Mouse (Mus musculus): ENCODE data around the gene Spry1. TPM values are rescaled to one million over a fixed set of nuclear protein-coding genes. Genes with fewer than 3 reads are reported as not detected.

The Spry1 gene
- polyA plus RNA-seq, 1 experiment from 2014 or later: 20.9 TPM

DNA sequence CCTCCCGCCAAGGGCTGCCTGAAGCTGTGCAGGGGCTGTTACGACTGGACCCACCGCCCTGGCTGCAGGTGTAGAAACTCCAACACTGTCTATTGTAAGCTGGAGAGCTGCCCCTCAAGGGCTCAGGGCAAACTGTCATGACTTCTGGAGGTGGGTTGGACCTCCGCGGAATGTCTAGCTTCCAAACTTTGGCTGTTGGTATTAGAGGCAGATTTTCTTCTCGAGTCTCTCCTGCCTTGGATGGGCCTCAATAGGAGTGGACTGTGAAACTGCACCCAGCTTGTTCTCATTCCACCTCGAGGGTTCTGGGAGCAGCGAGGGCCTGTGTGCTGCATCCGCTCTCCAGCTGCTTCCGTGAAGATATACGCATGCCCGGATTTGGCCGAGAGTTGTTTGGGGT, 3.7 kb downstream of the Spry1 start:
- H3K4me2 ChIP-seq (ENCODE audit: low read depth, low read length, severe bottlenecking): peak overlapping the region; percentile 88; the same call in 1 of the 2 replicates
- DNase-seq (ENCODE audit: low spot score): no peak
- peak overlapping the region; percentile 89 for H3K9ac ChIP-seq (ENCODE audit: low read length)
- WGBS: 88% methylated on average over 13 of the region's 13 CpGs
- peak overlapping the region; percentile 91 for H3K4me3 ChIP-seq (ENCODE audit: low read depth, low read length)
- 0 out of 2 replicates have a peak overlapping the region, but pooled peaks have one; percentile 25 for H3K27ac ChIP-seq (ENCODE audit: low read depth, low read length)
- peaks cover 9% of the 10 kb centered on the region; the same call in 1 of the 2 replicates for H3K4me1 ChIP-seq (replicated peaks; ENCODE audit: control insufficient read depth, insufficient read depth, low read length)
- no peaks in the 10 kb centered on the region for H3K27me3 ChIP-seq (ENCODE audit: control insufficient read depth, insufficient read depth, low read length)
- H3K9me3 ChIP-seq (ENCODE audit: control insufficient read depth, low read length): no peaks in the 10 kb centered on the region
- no peak for ATAC-seq (replicated peaks; ENCODE audit: low FRiP score)
- no peaks in the 10 kb centered on the region; the same call in 1 of the 2 replicates for H3K36me3 ChIP-seq (ENCODE audit: control insufficient read depth, insufficient read depth, low read length)

DNA sequence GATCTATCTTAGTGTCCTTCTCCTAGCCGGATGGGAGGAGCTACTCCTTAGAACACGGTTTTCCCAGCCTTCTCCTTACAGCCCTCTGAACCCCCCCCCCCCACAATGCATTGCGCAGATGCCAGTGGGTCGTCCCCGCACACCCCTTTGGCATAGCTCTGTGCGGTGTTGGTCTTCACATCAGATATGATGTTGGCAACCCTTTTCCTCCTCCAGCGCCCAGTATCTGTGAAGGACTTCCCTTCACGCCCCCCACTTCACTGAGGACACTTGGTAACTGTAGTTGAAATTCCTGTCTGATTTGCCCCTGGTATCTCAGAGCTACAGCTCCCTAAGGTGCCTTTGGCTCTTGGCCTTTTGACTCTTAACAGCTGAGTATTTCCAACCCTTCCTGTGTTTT, 4.2 kb downstream of the Spry1 start:
- no peaks in the 10 kb centered on the region for H3K9me3 ChIP-seq (ENCODE audit: control insufficient read depth, low read length)
- no peaks in the 10 kb centered on the region for H3K27me3 ChIP-seq (ENCODE audit: control insufficient read depth, insufficient read depth, low read length)
- no peak overlapping the region for H3K27ac ChIP-seq (ENCODE audit: low read depth, low read length)
- WGBS: 85% methylated on average over 8 of the region's 8 CpGs
- ATAC-seq (replicated peaks; ENCODE audit: low FRiP score) (no peak), DNase-seq (ENCODE audit: low spot score) (no peak)
- H3K9ac ChIP-seq (ENCODE audit: low read length): no peak overlapping the region; the same call in 1 of the 2 replicates
- peaks cover 9% of the 10 kb centered on the region; the same call in 1 of the 2 replicates for H3K4me1 ChIP-seq (replicated peaks; ENCODE audit: control insufficient read depth, insufficient read depth, low read length)
- peak overlapping the region; percentile 88; the same call in 1 of the 2 replicates for H3K4me2 ChIP-seq (ENCODE audit: low read depth, low read length, severe bottlenecking)
- H3K36me3 ChIP-seq (ENCODE audit: control insufficient read depth, insufficient read depth, low read length): no peaks in the 10 kb centered on the region; the same call in 1 of the 2 replicates
- H3K4me3 ChIP-seq (ENCODE audit: low read depth, low read length): peak overlapping the region; percentile 91; the same call in 1 of the 2 replicates

DNA sequence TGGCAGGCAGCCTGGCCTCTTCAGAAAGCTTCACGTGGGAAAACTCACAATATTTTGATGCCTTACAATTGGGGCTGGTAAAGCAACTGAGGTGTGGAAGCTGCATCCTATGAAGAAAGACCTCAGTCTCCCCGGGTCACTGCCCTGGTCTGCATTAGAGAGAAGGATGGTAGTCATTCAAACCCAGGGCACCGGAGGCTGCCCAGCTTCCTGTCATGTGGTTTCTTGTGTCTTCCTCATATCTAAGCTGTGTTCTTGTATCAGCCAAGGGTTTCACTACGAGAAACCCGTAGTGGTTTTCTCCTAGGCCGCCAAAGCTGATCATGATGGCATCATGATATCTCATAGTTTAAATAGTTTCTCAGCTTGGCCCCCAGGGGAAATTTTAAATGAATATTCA, 5.3 kb downstream of the Spry1 start:
- Histone ChIP-seq H3K4me2 (ENCODE audit: low read depth, low read length, severe bottlenecking) (no peak overlapping the region), H3K4me3 (ENCODE audit: low read depth, low read length) (no peak overlapping the region), H3K9me3 (ENCODE audit: control insufficient read depth, low read length) (no peaks in the 10 kb centered on the region), H3K9ac (ENCODE audit: low read length) (no peak overlapping the region), H3K27me3 (ENCODE audit: control insufficient read depth, insufficient read depth, low read length) (no peaks in the 10 kb centered on the region), H3K36me3 (ENCODE audit: control insufficient read depth, insufficient read depth, low read length) (no peaks in the 10 kb centered on the region; the same call in 1 of the 2 replicates), H3K27ac (ENCODE audit: low read depth, low read length) (no peak overlapping the region), H3K4me1 (replicated peaks; ENCODE audit: control insufficient read depth, insufficient read depth, low read length) (peaks cover 9% of the 10 kb centered on the region; the same call in 1 of the 2 replicates)
- DNase-seq (ENCODE audit: low spot score): no peak
- 87% methylated on average over 6 of the region's 6 CpGs for WGBS
- ATAC-seq (replicated peaks; ENCODE audit: low FRiP score): no peak

DNA sequence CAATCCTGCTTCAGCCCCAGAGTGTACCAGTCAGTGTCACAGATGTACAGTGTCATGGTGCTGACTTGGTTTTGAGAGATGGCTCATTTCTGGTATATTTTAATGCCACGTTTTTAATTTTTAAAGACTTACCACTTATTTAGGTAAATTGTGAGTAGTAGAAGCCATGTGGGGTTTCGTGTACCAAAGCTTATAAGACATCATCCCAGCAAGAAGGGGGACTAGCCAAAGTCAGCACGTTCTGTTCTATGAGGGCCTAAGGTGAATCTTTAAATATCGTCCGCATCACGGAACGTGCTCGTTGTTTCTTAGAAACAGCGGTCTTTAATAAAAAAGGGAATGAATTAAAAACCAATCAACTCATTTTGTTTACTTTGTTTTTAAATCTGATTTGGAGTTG, 6.5 kb downstream of the Spry1 start:
- ATAC-seq (replicated peaks; ENCODE audit: low FRiP score) (no peak), DNase-seq (ENCODE audit: low spot score) (no peak)
- H3K9ac ChIP-seq (ENCODE audit: low read length): no peak overlapping the region
- H3K4me3 ChIP-seq (ENCODE audit: low read depth, low read length): no peak overlapping the region
- no peak overlapping the region for H3K27ac ChIP-seq (ENCODE audit: low read depth, low read length)
- no peaks in the 10 kb centered on the region for H3K9me3 ChIP-seq (ENCODE audit: control insufficient read depth, low read length)
- 92% methylated on average over 9 of the region's 9 CpGs for WGBS
- no peak overlapping the region for H3K4me2 ChIP-seq (ENCODE audit: low read depth, low read length, severe bottlenecking)
- H3K27me3 ChIP-seq (ENCODE audit: control insufficient read depth, insufficient read depth, low read length): no peaks in the 10 kb centered on the region
- H3K36me3 ChIP-seq (ENCODE audit: control insufficient read depth, insufficient read depth, low read length): no peaks in the 10 kb centered on the region; the same call in 1 of the 2 replicates
- peaks cover 9% of the 10 kb centered on the region; the same call in 1 of the 2 replicates for H3K4me1 ChIP-seq (replicated peaks; ENCODE audit: control insufficient read depth, insufficient read depth, low read length)

DNA sequence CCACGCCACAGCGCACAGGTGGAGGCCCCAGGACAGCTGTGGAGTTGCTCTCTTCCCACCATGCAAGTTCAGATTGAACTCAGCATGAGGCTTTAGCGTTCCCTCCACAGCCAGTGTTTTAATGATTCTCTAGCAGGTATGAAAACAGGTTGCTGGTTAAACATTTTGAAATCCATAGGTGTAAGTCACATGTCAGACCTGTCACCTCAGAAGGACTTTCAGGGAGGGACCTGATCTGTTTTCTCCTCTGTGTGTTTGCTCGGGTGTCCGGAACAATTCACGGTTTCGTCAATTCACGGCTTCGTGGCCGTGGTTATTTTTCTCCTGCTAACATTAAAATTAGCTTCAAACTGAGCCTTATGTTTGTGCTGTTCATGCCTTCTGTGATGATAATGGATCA, 7.5 kb downstream of the Spry1 start:
- WGBS: 78% methylated on average over 10 of the region's 10 CpGs
- Histone ChIP-seq H3K9ac (ENCODE audit: low read length) (no peak overlapping the region), H3K27ac (ENCODE audit: low read depth, low read length) (0 out of 2 replicates have a peak overlapping the region, but pooled peaks have one; percentile 1), H3K4me1 (replicated peaks; ENCODE audit: control insufficient read depth, insufficient read depth, low read length) (peaks cover 6% of the 10 kb centered on the region; the same call in 1 of the 2 replicates), H3K4me2 (ENCODE audit: low read depth, low read length, severe bottlenecking) (no peak overlapping the region), H3K9me3 (ENCODE audit: control insufficient read depth, low read length) (no peaks in the 10 kb centered on the region), H3K36me3 (ENCODE audit: control insufficient read depth, insufficient read depth, low read length) (no peaks in the 10 kb centered on the region; the same call in 1 of the 2 replicates), H3K27me3 (ENCODE audit: control insufficient read depth, insufficient read depth, low read length) (no peaks in the 10 kb centered on the region), H3K4me3 (ENCODE audit: low read depth, low read length) (no peak overlapping the region)
- ATAC-seq (replicated peaks; ENCODE audit: low FRiP score) (no peak), DNase-seq (ENCODE audit: low spot score) (no peak)

DNA sequence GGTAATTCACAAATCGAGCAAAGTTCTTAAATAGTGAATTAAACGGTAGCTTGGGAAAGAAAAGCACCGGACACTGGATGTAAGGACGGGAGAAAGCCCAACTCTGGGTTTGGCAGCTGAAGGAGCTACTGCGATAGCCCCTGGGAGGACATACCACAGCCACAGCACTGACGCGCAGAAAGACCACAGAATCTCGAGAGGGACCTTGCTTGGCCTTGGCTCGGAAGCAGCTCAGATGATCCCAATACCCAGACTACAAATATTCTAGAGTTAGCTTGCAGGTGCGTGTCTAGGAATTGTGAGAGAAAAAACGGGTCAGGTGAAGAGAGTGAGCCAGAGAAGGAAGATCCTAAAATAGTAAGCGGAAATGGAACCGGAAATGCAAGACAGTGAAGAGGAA, 8.5 kb downstream of the Spry1 start:
- Histone ChIP-seq H3K4me3 (ENCODE audit: low read depth, low read length) (no peak overlapping the region), H3K27ac (ENCODE audit: low read depth, low read length) (no peak overlapping the region), H3K36me3 (ENCODE audit: control insufficient read depth, insufficient read depth, low read length) (no peaks in the 10 kb centered on the region; the same call in 1 of the 2 replicates), H3K9ac (ENCODE audit: low read length) (no peak overlapping the region), H3K4me2 (ENCODE audit: low read depth, low read length, severe bottlenecking) (no peak overlapping the region), H3K27me3 (ENCODE audit: control insufficient read depth, insufficient read depth, low read length) (no peaks in the 10 kb centered on the region), H3K4me1 (replicated peaks; ENCODE audit: control insufficient read depth, insufficient read depth, low read length) (0 out of 2 replicates have a peak, but pooled peaks cover 1% of the 10 kb centered on the region), H3K9me3 (ENCODE audit: control insufficient read depth, low read length) (no peaks in the 10 kb centered on the region)
- ATAC-seq (replicated peaks; ENCODE audit: low FRiP score) (no peak), DNase-seq (ENCODE audit: low spot score) (no peak)
- WGBS: 83% methylated on average over 13 of the region's 13 CpGs

DNA sequence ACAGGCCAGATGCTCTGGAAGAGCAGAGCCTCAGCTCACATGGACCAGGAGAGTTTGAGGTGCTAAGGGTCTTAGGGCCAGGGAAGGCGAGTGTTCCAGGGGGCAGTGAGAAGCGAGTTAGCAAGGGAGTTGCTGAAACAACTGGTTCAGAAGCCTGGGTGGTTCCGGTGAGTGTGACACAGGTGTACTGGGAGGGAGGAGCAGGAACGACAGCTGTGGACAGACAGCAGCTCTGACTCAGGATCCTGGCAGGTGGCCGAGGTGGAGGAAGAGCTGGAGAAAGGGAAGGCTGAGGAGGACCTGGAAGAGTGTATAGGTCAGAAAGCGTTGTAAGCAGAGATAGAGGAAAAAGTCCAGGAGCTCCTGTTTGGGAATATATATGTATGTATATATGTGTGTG, 9.5 kb downstream of the Spry1 start:
- Histone ChIP-seq H3K4me1 (replicated peaks; ENCODE audit: control insufficient read depth, insufficient read depth, low read length) (peaks cover 4% of the 10 kb centered on the region; the same call in 1 of the 2 replicates), H3K36me3 (ENCODE audit: control insufficient read depth, insufficient read depth, low read length) (no peaks in the 10 kb centered on the region), H3K9me3 (ENCODE audit: control insufficient read depth, low read length) (no peaks in the 10 kb centered on the region), H3K9ac (ENCODE audit: low read length) (no peak overlapping the region), H3K27ac (ENCODE audit: low read depth, low read length) (no peak overlapping the region), H3K4me3 (ENCODE audit: low read depth, low read length) (no peak overlapping the region), H3K27me3 (ENCODE audit: control insufficient read depth, insufficient read depth, low read length) (no peaks in the 10 kb centered on the region), H3K4me2 (ENCODE audit: low read depth, low read length, severe bottlenecking) (no peak overlapping the region)
- 86% methylated on average over 6 of the region's 6 CpGs for WGBS
- DNase-seq (ENCODE audit: low spot score) (no peak), ATAC-seq (replicated peaks; ENCODE audit: low FRiP score) (no peak)

DNA sequence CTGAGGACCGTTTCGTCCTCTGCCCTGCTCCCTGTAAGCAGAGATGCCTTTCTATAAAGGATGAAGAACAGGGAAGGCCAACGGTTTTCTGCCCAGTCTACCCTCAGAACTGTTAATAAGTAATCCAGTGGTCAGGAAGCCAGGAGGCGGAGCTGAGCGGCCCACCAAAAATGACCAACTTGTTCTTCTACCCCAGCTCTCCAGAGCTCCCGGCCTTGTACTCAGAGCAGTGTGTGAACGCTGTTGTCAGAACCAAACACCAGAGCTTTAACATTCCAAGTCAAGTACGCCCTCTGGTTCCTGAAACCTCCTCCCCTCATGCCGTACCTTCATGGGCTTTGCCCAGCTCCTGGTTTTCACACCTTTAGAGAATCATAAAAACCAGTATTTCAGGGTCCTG, 12.8 kb downstream of the Spry1 start:
- Histone ChIP-seq H3K27me3 (ENCODE audit: control insufficient read depth, insufficient read depth, low read length) (peaks cover 4% of the 10 kb centered on the region; the same call in 1 of the 2 replicates), H3K9ac (ENCODE audit: low read length) (no peak overlapping the region), H3K36me3 (ENCODE audit: control insufficient read depth, insufficient read depth, low read length) (no peaks in the 10 kb centered on the region), H3K4me2 (ENCODE audit: low read depth, low read length, severe bottlenecking) (no peak overlapping the region), H3K27ac (ENCODE audit: low read depth, low read length) (no peak overlapping the region), H3K4me1 (replicated peaks; ENCODE audit: control insufficient read depth, insufficient read depth, low read length) (peaks cover 13% of the 10 kb centered on the region), H3K4me3 (ENCODE audit: low read depth, low read length) (no peak overlapping the region), H3K9me3 (ENCODE audit: control insufficient read depth, low read length) (no peaks in the 10 kb centered on the region)
- 89% methylated on average over 9 of the region's 9 CpGs for WGBS
- DNase-seq (ENCODE audit: low spot score) (no peak), ATAC-seq (replicated peaks; ENCODE audit: low FRiP score) (no peak)

All from forebrain, embryonic 11.5 days (tissue).